Mouse (Mus musculus) adrenal gland, adult (tissue): ENCODE data around the gene Rtn3.

Source experiments
- DNase-seq, 2 experiments: peaks; one replicate each; pipeline ENCODE4 v3.0.0; 2022 to 2023; ENCODE audit warnings: low spot score in 1 of 2; ENCODE audit not compliant: inconsistent age in 2 of 2

Gene Rtn3

DNA sequence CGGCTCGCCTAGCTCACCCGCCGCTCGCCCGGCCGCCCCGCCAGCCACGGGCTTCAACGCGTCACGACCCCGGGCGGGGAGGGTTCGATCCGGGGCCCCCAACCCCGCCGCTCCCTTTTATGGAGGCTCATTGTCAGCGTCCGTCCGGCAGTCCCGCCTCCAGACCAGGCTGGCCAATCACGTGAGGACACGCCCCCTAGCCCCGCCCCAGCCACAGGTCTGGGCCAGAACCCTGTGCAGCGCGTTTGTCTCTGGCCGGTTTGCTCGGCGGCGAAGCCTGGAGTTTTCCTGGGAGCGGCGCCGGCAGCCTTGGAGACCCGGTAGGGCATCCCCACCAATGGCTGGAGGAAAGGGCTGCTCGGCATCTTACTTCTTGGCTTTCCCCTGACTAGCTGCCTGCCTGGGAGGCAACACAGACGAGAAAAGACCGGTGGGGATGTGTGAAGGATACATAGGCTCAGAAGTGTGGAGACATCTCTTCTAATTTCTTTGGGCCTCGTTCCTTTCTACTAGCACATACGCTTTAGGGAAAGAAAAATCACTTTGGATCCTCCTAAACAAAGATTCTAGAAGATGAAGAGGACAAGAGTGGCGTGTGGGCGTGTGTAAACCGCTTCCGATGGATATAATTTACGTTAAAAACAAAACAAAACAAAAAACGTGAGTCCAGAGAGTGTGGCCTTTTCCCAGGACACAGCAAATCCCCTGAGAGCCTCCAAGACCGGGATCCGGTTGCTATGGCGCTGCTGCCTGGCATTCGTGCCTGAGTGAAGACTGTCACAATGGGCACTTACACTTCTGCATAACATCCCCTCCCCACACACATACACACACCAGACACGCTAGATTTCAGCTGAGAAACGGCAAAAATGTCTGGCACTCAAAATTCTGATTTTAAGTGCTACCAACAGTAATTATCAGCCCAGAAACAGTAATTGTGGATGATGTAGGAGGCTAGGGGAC is 99.9 kb downstream of the Rtn3 start, which contains the start of gene Spindoc:
Gene Spindoc (minus strand): TSS at position 92 of the 963 bp plus-strand sequence.
- DNase-seq: peak; percentile 98 to 100

DNA sequence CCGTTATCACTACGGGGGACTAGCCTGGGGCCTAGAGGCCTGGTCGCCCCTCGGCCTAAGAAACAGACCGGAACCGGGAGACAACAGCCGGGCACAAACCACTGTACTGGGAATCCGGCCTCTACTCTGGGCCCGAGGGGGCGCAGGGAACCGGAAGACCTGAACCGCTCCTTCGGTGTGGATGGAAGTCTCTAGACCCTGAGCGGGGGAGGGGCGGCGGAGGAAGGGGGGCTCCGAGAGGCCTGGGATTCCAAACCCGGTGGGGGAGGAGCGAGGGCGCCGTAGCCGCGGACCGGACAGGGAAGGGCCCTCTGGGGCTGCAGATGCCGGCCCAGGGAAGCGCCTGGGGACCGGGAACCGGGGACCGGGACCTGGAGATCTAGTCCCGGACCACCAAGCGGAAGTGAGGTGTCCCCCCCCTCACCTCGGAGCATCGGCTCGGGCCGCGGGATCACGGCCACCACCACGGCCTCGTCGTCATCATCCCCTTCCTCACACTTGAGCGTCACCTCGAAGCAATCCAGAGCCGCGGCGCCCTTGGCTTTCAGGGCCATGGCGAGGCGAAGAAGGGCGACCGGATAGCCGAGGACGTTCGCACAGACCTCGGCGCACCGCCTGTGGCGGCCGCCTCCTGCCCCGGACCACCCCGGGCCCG is 100.7 kb downstream of the Rtn3 start:
- peak; percentile 69 to 87 for DNase-seq

DNA sequence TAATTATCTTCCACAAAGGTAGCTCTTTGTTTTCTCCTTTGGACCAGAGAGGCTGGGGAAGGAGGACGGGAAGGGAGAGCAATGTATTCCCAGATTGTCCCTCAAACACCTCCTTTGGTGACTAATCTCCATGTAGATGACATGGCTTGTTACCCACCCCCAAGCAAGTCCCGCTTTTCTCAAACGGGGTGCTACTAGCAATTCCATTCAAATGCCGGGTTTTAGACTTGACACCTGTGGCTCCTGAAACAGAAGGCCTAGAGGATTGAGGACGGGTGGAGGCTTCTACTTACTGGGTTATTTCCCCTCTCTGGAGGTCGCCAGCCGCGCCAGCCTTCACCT is 101.2 kb downstream of the Rtn3 start:
- DNase-seq: no peak

DNA sequence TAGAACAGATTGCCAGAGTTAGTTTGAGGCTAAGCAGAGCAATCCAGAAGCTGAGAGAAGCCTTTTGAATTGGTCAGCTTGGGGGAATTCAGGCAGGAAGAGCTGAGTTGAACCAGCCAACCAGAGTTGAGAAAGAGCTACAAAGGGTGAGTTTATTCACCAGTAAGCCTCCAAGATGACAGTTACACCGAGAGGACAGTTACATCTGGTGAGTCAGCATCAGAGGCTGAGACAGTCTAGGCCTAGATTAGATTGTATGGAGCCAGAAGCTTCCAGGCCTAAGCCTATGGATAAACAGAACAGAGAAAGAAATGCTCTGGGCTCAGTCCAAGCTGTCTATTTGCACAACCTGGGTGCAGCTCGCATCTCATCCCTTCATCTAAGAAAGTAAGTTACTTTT is 105.4 kb downstream of the Rtn3 start:
- no peak for DNase-seq
